Comparison of ENCODE assay signal across 8 mouse cellular contexts in genomic region chr6:51178061-51178791, GRCm38 (mm10).
DNase-seq lines count a peak whose midpoint lies in the region; ATAC-seq and TF ChIP-seq lines count a peak whose summit lies in the region.

No protein-coding gene starts in this region.

- TF ChIP-seq CTCF in hindbrain, postnatal 0 days (IDR thresholded peaks at IDR 0.05; ENCODE audit: low read depth), result no peak
- TF ChIP-seq CTCF in liver, embryonic 14.5 days (IDR thresholded peaks at IDR 0.05; ENCODE audit: low read depth), result no peak

- H3K4me2 ChIP-seq in hindbrain, postnatal 0 days (ENCODE audit: low read depth, low read length), result peak overlapping the region; percentile 38
- peak overlapping the region; percentile 87 for H3K4me2 ChIP-seq in liver, embryonic 14.5 days (ENCODE audit: low read depth)

- no peak overlapping the region for H3K27ac ChIP-seq in hindbrain, postnatal 0 days
- no peak overlapping the region for H3K27ac ChIP-seq in liver, embryonic 14.5 days

- no peaks in the 10 kb centered on the region for H3K4me1 ChIP-seq in hindbrain, postnatal 0 days (ENCODE audit: insufficient read depth, low read length)
- peaks cover 0 to 9% of the 10 kb centered on the region in 2 experiments for H3K4me1 ChIP-seq in liver, embryonic 14.5 days (replicated peaks; ENCODE audit: control insufficient read depth in 2 of 2, insufficient read depth in 2 of 2, low read length in 1 of 2)

- no peak overlapping the region for H3K4me3 ChIP-seq in hindbrain, postnatal 0 days (ENCODE audit: low read length)
- H3K4me3 ChIP-seq in liver, embryonic 14.5 days (ENCODE audit: insufficient read depth in 1 of 2, low read depth in 2 of 2, low read length in 2 of 2), result peak overlapping the region; percentile 29 to 53

- no peaks in the 10 kb centered on the region for H3K9me3 ChIP-seq in hindbrain, postnatal 0 days (ENCODE audit: low read length)
- H3K9me3 ChIP-seq in liver, embryonic 14.5 days (ENCODE audit: control insufficient read depth, low read length), result no peaks in the 10 kb centered on the region

- peaks cover 82% of the 10 kb centered on the region for H3K27me3 ChIP-seq in hindbrain, postnatal 0 days (ENCODE audit: insufficient read depth, low read length)
- H3K27me3 ChIP-seq in liver, embryonic 14.5 days (ENCODE audit: control insufficient read depth, insufficient read depth, low read length), result peaks cover 87% of the 10 kb centered on the region

- WGBS in hindbrain, postnatal 0 days, result under 1% methylated on average over 33 of the region's 34 CpGs
- 0% methylated on average over 29 of the region's 34 CpGs for WGBS in liver, embryonic 14.5 days (ENCODE audit: insufficient replicate concordance)

- no peak overlapping the region for H3K9ac ChIP-seq in hindbrain, postnatal 0 days (replicated peaks; ENCODE audit: low read length)
- H3K9ac ChIP-seq in liver, embryonic 14.5 days (replicated peaks), result no peak overlapping the region; the same call in 1 of the 2 replicates

- intact Hi-C loops in gastrocnemius, postnatal 14 days (cut with DNase I; ENCODE audit: low total_unique reads), result no loop called here

- no peak for TF ChIP-seq EP300 in liver, embryonic 14.5 days (IDR thresholded peaks at IDR 0.05; ENCODE audit: low read depth)

- no peaks in the 10 kb centered on the region for H3K36me3 ChIP-seq in hindbrain, postnatal 0 days (ENCODE audit: insufficient read depth, low read length)
- H3K36me3 ChIP-seq in liver, embryonic 14.5 days (replicated peaks; ENCODE audit: control insufficient read depth, insufficient read depth, low read depth), result no peaks in the 10 kb centered on the region

- DNase-seq in frontal cortex, postnatal 10 days (ENCODE audit: low spot score in 2 of 2), result peak; percentile 48 to 69
- DNase-seq in frontal cortex, postnatal 36 days (ENCODE audit: low spot score in 2 of 2), result no peak
- DNase-seq in c-Kit-positive CD71-positive TER-119-positive erythroid progenitor cells, embryonic 14.5 days (ENCODE audit: low spot score), result peak; percentile 93
- DNase-seq in gastrocnemius, postnatal 14 days, result peak; percentile 90
- DNase-seq in hindbrain, postnatal 0 days (ENCODE audit: low spot score), result peak; percentile 93
- DNase-seq in liver, embryonic 14.5 days (ENCODE audit: low read depth in 3 of 3, low spot score in 3 of 3), result peak; percentile 84 to 93 (median 88)
- peak; percentile 50 for DNase-seq in naive thymus-derived CD4-positive, alpha-beta T cell, adult 2 months (ENCODE audit: low read depth)
- DNase-seq in thymus, postnatal 36 days, result peak; percentile 61 to 77

- peak; percentile 98 for ATAC-seq in hindbrain, postnatal 0 days
- ATAC-seq in liver, embryonic 14.5 days (ENCODE audit: insufficient read depth), result peak; percentile 98

Comparison
In these comparisons a context has a peak if more than half of its experiments do, and no peak if none do; other contexts are left out.
1. DNase-seq: peak in frontal cortex, postnatal 10 days (2 of 2), c-Kit-positive CD71-positive TER-119-positive erythroid progenitor cells, embryonic 14.5 days (single experiment), gastrocnemius, postnatal 14 days (single experiment), hindbrain, postnatal 0 days (single experiment), liver, embryonic 14.5 days (3 of 3), naive thymus-derived CD4-positive, alpha-beta T cell, adult 2 months (single experiment) and thymus, postnatal 36 days (2 of 2); none in frontal cortex, postnatal 36 days (0 of 2).